ENCODE assay signal across 25 mouse cellular contexts in genomic region chr6:92440251-92440650, GRCm38 (mm10).
A peak's percentile ranks its signal among the peaks of the same experiment; 100 is the strongest.
DNase-seq lines count a peak whose midpoint lies in the region; ATAC-seq and TF ChIP-seq lines count a peak whose summit lies in the region.
"Had no signal": no experiment of that assay in that cellular context is flagged by ENCODE, and none has a peak within 500 bp of the region (broad histone marks: within the 10 kb centered on the region; RNA-seq: fewer than 3 reads in every experiment).

No protein-coding gene starts in this region.

- H3K4me1 ChIP-seq in forebrain, embryonic 14.5 days (ENCODE audit: control insufficient read depth, insufficient read depth, low read length), result no peaks in the 10 kb centered on the region
- H3K4me1 ChIP-seq in forebrain, embryonic 10.5 days, result 0 out of 2 replicates have a peak, but pooled peaks cover 3% of the 10 kb centered on the region
- no peaks in the 10 kb centered on the region for H3K4me1 ChIP-seq in hindbrain, postnatal 0 days (ENCODE audit: insufficient read depth, low read length)
- H3K4me1 ChIP-seq in hindbrain, embryonic 12.5 days, result 0 out of 2 replicates have a peak, but pooled peaks cover 6% of the 10 kb centered on the region
- H3K4me1 ChIP-seq in midbrain, embryonic 14.5 days (ENCODE audit: control insufficient read depth, insufficient read depth, low read length), result 0 out of 2 replicates have a peak, but pooled peaks cover 2% of the 10 kb centered on the region
- H3K4me1 ChIP-seq in midbrain, embryonic 16.5 days (ENCODE audit: control insufficient read depth, insufficient read depth, low read length), result no peaks in the 10 kb centered on the region
- H3K4me1 ChIP-seq: forebrain, embryonic 15.5 days; heart, embryonic 10.5 days had no signal

- TF ChIP-seq CTCF in hindbrain, postnatal 0 days (IDR thresholded peaks at IDR 0.05; ENCODE audit: low read depth), result no peak

- DNase-seq in forebrain, embryonic 14.5 days (ENCODE audit: low spot score), result peak; percentile 37
- DNase-seq in forebrain, embryonic 10.5 days (ENCODE audit: extremely low spot score, low spot score), result no peak
- DNase-seq in hindbrain, postnatal 0 days (ENCODE audit: low spot score), result peak; percentile 46
- DNase-seq in midbrain, embryonic 14.5 days, result peak; percentile 47
- DNase-seq in R1 (ENCODE audit: low read depth, low spot score), result peak; percentile 57
- no peak for DNase-seq in natural killer cell, adult 2 months (ENCODE audit: low spot score in 2 of 2)
- DNase-seq: adrenal gland, adult 2 months; adrenal gland, postnatal 14 days; cerebellum, adult 11-12 months; cerebellum, adult 8-10 months; cerebellum, postnatal 10 days; cerebellum, postnatal 36 days; gastrocnemius, postnatal 10 days; gastrocnemius, postnatal 36 days; heart, adult 2 months; heart, postnatal 14 days; heart, postnatal 4 days had no signal

- H3K36me3 ChIP-seq in forebrain, embryonic 14.5 days (ENCODE audit: control insufficient read depth, insufficient read depth, low read length), result no peaks in the 10 kb centered on the region
- H3K36me3 ChIP-seq in forebrain, embryonic 10.5 days (replicated peaks), result no peaks in the 10 kb centered on the region
- H3K36me3 ChIP-seq in hindbrain, postnatal 0 days (ENCODE audit: insufficient read depth, low read length), result no peaks in the 10 kb centered on the region; the same call in 1 of the 2 replicates
- no peaks in the 10 kb centered on the region for H3K36me3 ChIP-seq in hindbrain, embryonic 12.5 days
- no peaks in the 10 kb centered on the region for H3K36me3 ChIP-seq in midbrain, embryonic 14.5 days (ENCODE audit: control insufficient read depth, insufficient read depth, low read length)
- H3K36me3 ChIP-seq in midbrain, embryonic 16.5 days (ENCODE audit: control insufficient read depth, insufficient read depth, low read length), result no peaks in the 10 kb centered on the region
- H3K36me3 ChIP-seq: forebrain, embryonic 15.5 days; hindbrain, embryonic 15.5 days had no signal

- no peak overlapping the region for H3K4me3 ChIP-seq in forebrain, embryonic 14.5 days (ENCODE audit: low read depth, low read length)
- H3K4me3 ChIP-seq in forebrain, embryonic 10.5 days, result no peak overlapping the region
- H3K4me3 ChIP-seq in hindbrain, postnatal 0 days (ENCODE audit: low read length), result no peak overlapping the region
- H3K4me3 ChIP-seq in hindbrain, embryonic 12.5 days, result no peak overlapping the region
- no peak overlapping the region for H3K4me3 ChIP-seq in midbrain, embryonic 14.5 days (replicated peaks; ENCODE audit: low read depth, low read length)
- H3K4me3 ChIP-seq in midbrain, embryonic 16.5 days (ENCODE audit: low read depth, low read length), result no peak overlapping the region
- H3K4me3 ChIP-seq: forebrain, embryonic 15.5 days; heart, adult 2 months; heart, embryonic 10.5 days; heart, embryonic 13.5 days; hindbrain, embryonic 15.5 days had no signal

- no peak overlapping the region for H3K4me2 ChIP-seq in forebrain, embryonic 14.5 days (ENCODE audit: low read length)
- no peak overlapping the region for H3K4me2 ChIP-seq in hindbrain, postnatal 0 days (ENCODE audit: low read depth, low read length)
- H3K4me2 ChIP-seq in hindbrain, embryonic 12.5 days (replicated peaks), result no peak overlapping the region
- H3K4me2 ChIP-seq in midbrain, embryonic 14.5 days (ENCODE audit: low read length), result no peak overlapping the region
- H3K4me2 ChIP-seq in midbrain, embryonic 16.5 days (ENCODE audit: low read length), result no peak overlapping the region
- H3K4me2 ChIP-seq: forebrain, embryonic 15.5 days; heart, embryonic 13.5 days; hindbrain, embryonic 15.5 days had no signal

- no peak overlapping the region for H3K27ac ChIP-seq in forebrain, embryonic 14.5 days (ENCODE audit: low read depth, low read length)
- H3K27ac ChIP-seq in forebrain, embryonic 10.5 days, result no peak overlapping the region
- no peak overlapping the region for H3K27ac ChIP-seq in hindbrain, postnatal 0 days
- H3K27ac ChIP-seq in hindbrain, embryonic 12.5 days, result no peak overlapping the region
- H3K27ac ChIP-seq in midbrain, embryonic 14.5 days (replicated peaks; ENCODE audit: low read depth, low read length), result no peak overlapping the region
- H3K27ac ChIP-seq in midbrain, embryonic 16.5 days (ENCODE audit: low read length), result no peak overlapping the region
- H3K27ac ChIP-seq: forebrain, embryonic 15.5 days; heart, adult 2 months; heart, embryonic 10.5 days; heart, embryonic 13.5 days; hindbrain, embryonic 15.5 days had no signal

- H3K27me3 ChIP-seq in forebrain, embryonic 14.5 days (replicated peaks; ENCODE audit: control insufficient read depth, insufficient read depth, low read length), result no peaks in the 10 kb centered on the region
- no peaks in the 10 kb centered on the region for H3K27me3 ChIP-seq in forebrain, embryonic 10.5 days (ENCODE audit: poor library complexity, severe bottlenecking)
- no peaks in the 10 kb centered on the region for H3K27me3 ChIP-seq in hindbrain, postnatal 0 days (ENCODE audit: insufficient read depth, low read length)
- no peaks in the 10 kb centered on the region for H3K27me3 ChIP-seq in hindbrain, embryonic 12.5 days
- no peaks in the 10 kb centered on the region for H3K27me3 ChIP-seq in midbrain, embryonic 14.5 days (ENCODE audit: control insufficient read depth, insufficient read depth, low read length)
- no peaks in the 10 kb centered on the region for H3K27me3 ChIP-seq in midbrain, embryonic 16.5 days (ENCODE audit: control insufficient read depth, insufficient read depth, low read depth, low read length)
- H3K27me3 ChIP-seq: forebrain, embryonic 15.5 days; heart, embryonic 13.5 days; hindbrain, embryonic 15.5 days had no signal

- 75% methylated on average over 3 of the region's 3 CpGs for WGBS in forebrain, embryonic 14.5 days
- 87% methylated on average over 3 of the region's 3 CpGs for WGBS in forebrain, embryonic 10.5 days
- 73% methylated on average over 3 of the region's 3 CpGs for WGBS in hindbrain, postnatal 0 days
- WGBS in hindbrain, embryonic 12.5 days, result 72% methylated on average over 3 of the region's 3 CpGs
- whole genome bisulfite sequencing in midbrain, embryonic 14.5 days, result 57% methylated on average over 3 of the region's 3 CpGs
- 64% methylated on average over 3 of the region's 3 CpGs for WGBS in midbrain, embryonic 16.5 days

- no peaks in the 10 kb centered on the region for H3K9me3 ChIP-seq in forebrain, embryonic 14.5 days (replicated peaks; ENCODE audit: control insufficient read depth, low read length)
- H3K9me3 ChIP-seq in forebrain, embryonic 10.5 days, result no peaks in the 10 kb centered on the region
- H3K9me3 ChIP-seq in hindbrain, postnatal 0 days (ENCODE audit: low read length), result no peaks in the 10 kb centered on the region
- H3K9me3 ChIP-seq in hindbrain, embryonic 12.5 days (replicated peaks), result no peaks in the 10 kb centered on the region
- no peaks in the 10 kb centered on the region for H3K9me3 ChIP-seq in midbrain, embryonic 14.5 days (ENCODE audit: control insufficient read depth, low read length)
- no peaks in the 10 kb centered on the region for H3K9me3 ChIP-seq in midbrain, embryonic 16.5 days (replicated peaks; ENCODE audit: control insufficient read depth, low read length, poor library complexity, severe bottlenecking)
- H3K9me3 ChIP-seq: forebrain, embryonic 15.5 days; heart, embryonic 10.5 days; heart, embryonic 13.5 days; hindbrain, embryonic 15.5 days had no signal

- no peak overlapping the region for H3K9ac ChIP-seq in forebrain, embryonic 14.5 days (ENCODE audit: low read length)
- no peak overlapping the region for H3K9ac ChIP-seq in hindbrain, postnatal 0 days (replicated peaks; ENCODE audit: low read length)
- H3K9ac ChIP-seq in hindbrain, embryonic 12.5 days, result no peak overlapping the region
- no peak overlapping the region for H3K9ac ChIP-seq in midbrain, embryonic 14.5 days (replicated peaks; ENCODE audit: low read length)
- H3K9ac ChIP-seq in midbrain, embryonic 16.5 days (ENCODE audit: low read depth, low read length), result no peak overlapping the region
- H3K9ac ChIP-seq: forebrain, embryonic 15.5 days; heart, embryonic 13.5 days; hindbrain, embryonic 15.5 days had no signal

- no peak for ATAC-seq in forebrain, embryonic 14.5 days
- ATAC-seq in hindbrain, postnatal 0 days, result no peak
- ATAC-seq in hindbrain, embryonic 12.5 days (ENCODE audit: low FRiP score), result no peak
- no peak for ATAC-seq in midbrain, embryonic 14.5 days (ENCODE audit: low FRiP score, low TSS enrichment)
- no peak for ATAC-seq in midbrain, embryonic 16.5 days
- ATAC-seq: forebrain, embryonic 15.5 days; inflammation-experienced regulatory T-cells, adult 6 months; intestine, embryonic 16.5 days had no signal

Comparison
In these comparisons a context has a peak if more than half of its experiments do, and no peak if none do; other contexts are left out.
1. DNase-seq: peak in forebrain, embryonic 14.5 days (single experiment), hindbrain, postnatal 0 days (single experiment), midbrain, embryonic 14.5 days (single experiment) and R1 (single experiment); none in forebrain, embryonic 10.5 days (single experiment) and natural killer cell, adult 2 months (0 of 2).